Mouse (Mus musculus): Measurements from ENCODE around the gene Gpr55. TPM values are rescaled to one million over a fixed set of nuclear protein-coding genes. Genes with fewer than 3 reads are reported as not detected.

The Gpr55 gene
- polyA plus RNA-seq, 1 experiment = 2.0 TPM

- 69% methylated on average over 7 of the region's 7 CpGs for WGBS
- DNase-seq (ENCODE audit: low read depth, low spot score) = no peak
Observed at GRCm38 (mm10) chr1:85922127-85922864, 38.5 kb downstream of the Gpr55 start.

DNA sequence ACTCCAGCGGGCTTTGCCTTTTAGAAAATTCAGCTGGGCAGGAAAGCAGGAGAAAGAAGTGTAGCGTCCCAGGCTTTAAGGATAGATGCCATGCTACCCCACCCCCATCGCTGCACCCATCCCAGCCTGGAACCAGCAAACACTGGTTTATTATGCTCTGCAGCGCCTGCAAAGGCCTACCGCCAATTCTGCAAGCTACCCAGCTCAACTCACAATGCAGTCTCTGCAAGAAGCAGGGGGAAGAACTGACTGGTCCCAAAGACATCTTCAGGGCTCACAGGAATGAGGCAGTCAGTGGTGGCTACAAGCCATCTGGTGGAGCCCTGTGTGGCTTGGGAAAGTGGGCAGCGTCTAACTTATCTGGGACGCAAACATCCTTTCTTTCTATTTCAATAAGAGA, 39.1 kb downstream of the Gpr55 start:
- no peak for DNase-seq (ENCODE audit: low read depth, low spot score)
- 82% methylated on average over 7 of the region's 7 CpGs for WGBS

- WGBS = 57% methylated on average over 7 of the region's 7 CpGs
- no peak for DNase-seq (ENCODE audit: low read depth, low spot score)
Observed at GRCm38 (mm10) chr1:85919621-85920020, 41.2 kb downstream of the Gpr55 start.

DNA sequence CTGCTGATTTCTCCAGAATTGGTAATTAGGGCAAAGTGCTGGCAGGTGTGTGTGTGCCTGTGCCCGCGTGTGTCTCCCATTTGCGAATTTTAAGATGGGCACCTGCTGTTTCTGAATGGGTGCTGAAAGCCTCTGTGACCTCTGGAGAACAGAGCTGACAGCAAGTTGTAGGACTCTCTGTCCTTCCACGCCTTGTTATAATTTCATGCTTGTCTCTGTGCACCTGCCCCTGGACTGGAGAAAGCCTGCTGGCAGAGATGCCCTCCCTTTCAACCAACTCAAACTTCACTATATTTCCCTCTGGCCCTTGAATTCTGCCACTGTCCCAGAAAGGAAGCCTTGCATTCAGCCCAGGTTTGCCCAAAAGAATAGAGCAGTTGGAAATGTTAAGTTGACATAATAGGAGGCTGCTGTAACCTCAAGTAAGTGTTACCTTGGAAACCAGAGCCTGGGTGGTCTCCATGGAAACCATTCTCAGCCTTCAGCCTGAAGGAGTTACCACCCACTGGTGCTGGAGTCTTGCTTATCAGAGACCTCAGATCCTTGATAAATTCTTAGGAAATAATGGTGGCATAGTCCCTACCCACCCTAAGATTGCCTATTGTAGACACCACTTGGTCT, 43.9 kb downstream of the Gpr55 start:
- no peak for DNase-seq (ENCODE audit: low read depth, low spot score)
- WGBS = 49% methylated on average over 4 of the region's 4 CpGs

DNA sequence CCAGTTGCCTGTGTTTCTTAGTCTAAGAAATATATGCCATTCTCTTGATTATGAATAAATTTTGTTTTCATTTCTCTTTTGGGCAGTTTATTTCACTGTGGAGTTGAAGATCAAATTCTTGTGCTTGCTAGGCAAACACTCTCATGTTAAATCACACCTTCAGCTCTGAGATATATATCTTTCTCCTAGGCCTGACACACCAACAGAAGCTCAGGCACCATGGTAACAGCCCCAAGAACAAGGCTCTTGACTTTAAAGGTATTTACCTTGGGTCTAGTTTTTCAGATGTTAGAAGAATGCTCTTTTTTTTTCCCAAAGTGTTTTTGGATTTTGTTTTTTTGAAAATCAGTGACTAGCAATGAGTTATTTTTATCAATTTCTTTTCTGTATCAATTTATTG, 44.9 kb downstream of the Gpr55 start:
- DNase-seq (ENCODE audit: low read depth, low spot score) = no peak

- DNase-seq (ENCODE audit: low read depth, low spot score) = no peak
- 91% methylated on average over 7 of the region's 7 CpGs for WGBS
Observed at GRCm38 (mm10) chr1:85913078-85913755, 47.6 kb downstream of the Gpr55 start.

GRCm38 (mm10) chr1:85908754-85909590, 51.8 kb downstream of the Gpr55 start:
- 47% methylated on average over 13 of the region's 13 CpGs for WGBS
- DNase-seq (ENCODE audit: low read depth, low spot score) = no peak

DNA sequence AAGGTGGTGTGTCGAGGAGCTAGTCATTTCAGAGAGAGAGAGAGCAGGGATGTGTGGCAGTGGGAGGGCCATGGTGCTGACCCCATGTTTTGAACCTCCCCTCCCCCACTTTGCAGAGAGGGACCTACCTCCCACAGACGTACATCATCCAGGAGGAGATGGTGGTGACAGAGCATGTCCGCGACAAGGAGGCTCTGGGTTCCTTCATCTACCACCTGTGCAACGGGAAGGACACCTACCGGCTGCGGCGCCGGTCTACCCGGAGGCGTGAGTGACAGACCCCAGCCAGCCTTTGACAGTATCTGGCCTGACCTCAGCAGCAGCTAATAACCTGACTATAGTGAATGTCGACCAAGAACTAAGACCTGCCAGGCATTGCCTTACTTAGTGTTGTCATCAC, 53.9 kb downstream of the Gpr55 start:
- no peak for DNase-seq (ENCODE audit: low read depth, low spot score)
- WGBS = 93% methylated on average over 12 of the region's 12 CpGs

DNA sequence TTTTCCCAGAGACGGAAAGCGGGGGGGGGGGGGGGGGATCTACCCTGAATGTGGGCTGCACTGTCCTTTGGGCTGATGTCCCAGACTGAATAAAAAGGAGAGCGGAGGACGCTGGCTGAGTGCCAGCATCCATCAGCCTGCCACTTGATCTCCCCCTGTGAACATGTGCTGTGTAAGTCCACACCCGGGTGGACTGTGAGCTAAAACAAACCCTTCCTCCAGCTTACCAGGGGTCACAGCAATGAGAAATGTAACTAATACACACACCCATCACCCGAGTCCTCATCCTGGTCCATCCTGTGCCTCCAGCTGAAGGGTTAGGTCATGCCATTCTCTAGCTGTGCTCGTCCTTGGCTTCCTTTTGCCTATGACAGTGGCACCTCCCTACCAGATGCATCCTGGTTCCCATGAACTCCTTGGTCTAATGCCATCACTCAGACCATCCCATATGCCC, 58.7 kb downstream of the Gpr55 start:
- DNase-seq (ENCODE audit: low read depth, low spot score) = no peak
- 47% methylated on average over 7 of the region's 7 CpGs for WGBS

- DNase-seq (ENCODE audit: low read depth, low spot score) = no peak
- 59% methylated on average over 3 of the region's 3 CpGs for WGBS
Observed at GRCm38 (mm10) chr1:85901516-85902107, 59.2 kb downstream of the Gpr55 start.

DNA sequence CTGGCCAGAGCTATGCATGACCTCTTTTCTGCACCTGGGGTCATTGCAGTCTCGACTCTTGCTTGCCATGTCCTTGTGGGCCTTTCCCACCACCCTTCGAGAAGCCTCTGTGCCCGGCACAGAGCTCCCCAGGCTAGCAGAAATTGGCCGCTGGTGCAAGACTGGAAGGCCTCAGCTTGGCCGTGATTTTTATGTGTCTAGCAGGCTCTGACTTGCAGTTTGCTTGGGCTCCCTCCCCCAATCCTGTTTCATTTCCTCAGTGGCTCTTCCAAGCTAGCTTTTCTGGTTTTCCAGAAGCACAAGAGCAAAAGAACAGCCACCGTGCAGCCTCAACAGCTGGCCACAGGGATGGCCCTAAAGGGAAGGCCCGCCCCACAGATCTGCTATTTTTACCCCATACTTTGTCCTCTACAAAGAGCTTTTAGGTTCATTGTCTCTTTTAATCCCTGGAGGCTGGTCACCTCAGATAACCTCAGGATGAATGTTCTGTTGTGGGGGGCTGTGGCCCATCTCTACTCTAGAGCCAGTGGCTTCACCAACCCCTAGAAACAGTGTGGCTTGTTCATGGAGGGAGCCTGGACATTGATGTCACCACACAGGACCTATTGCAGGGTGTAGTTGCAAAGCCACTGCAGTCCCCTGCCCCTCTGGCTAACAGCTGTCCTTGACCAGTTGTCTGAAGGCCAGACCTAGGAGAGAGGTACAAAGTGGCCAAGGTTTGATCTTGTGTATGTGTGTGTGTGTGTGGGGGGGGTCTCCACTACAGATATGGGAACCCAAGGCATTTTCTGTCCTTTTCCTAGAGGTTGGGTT, 60.1 kb downstream of the Gpr55 start:
- 54% methylated on average over 7 of the region's 7 CpGs for WGBS
- no peak for DNase-seq (ENCODE audit: low read depth, low spot score)

GRCm38 (mm10) chr1:85899388-85899761, 61.4 kb downstream of the Gpr55 start:
- DNase-seq (ENCODE audit: low read depth, low spot score) = no peak

GRCm38 (mm10) chr1:85898761-85899387, 61.9 kb downstream of the Gpr55 start:
- DNase-seq (ENCODE audit: low read depth, low spot score) = no peak
- WGBS = 64% methylated on average over 12 of the region's 12 CpGs

GRCm38 (mm10) chr1:85897901-85898760, 62.7 kb downstream of the Gpr55 start:
- 50% methylated on average over 8 of the region's 8 CpGs for WGBS

GRCm38 (mm10) chr1:85896781-85897700, 63.8 kb downstream of the Gpr55 start:
- WGBS = 75% methylated on average over 12 of the region's 12 CpGs
- no peak for DNase-seq (ENCODE audit: low read depth, low spot score)

More at GRCm38 (mm10) chr1:85897901-85898760, 62.7 kb downstream of the Gpr55 start:
- DNase-seq (ENCODE audit: low read depth, low spot score) = no peak

GRCm38 (mm10) chr1:85896110-85896509, 64.7 kb downstream of the Gpr55 start:
- WGBS = 85% methylated on average over 5 of the region's 5 CpGs
- DNase-seq (ENCODE audit: low read depth, low spot score) = no peak

All from large intestine, adult 2 months (tissue).